Mouse (Mus musculus): ENCODE data around the gene Tex52. TPM values are rescaled to one million over a fixed set of nuclear protein-coding genes. Genes with fewer than 3 reads are reported as not detected.

Gene Tex52
- polyA plus RNA-seq, 1 experiment from 2014 or later = 0.26 TPM

DNA sequence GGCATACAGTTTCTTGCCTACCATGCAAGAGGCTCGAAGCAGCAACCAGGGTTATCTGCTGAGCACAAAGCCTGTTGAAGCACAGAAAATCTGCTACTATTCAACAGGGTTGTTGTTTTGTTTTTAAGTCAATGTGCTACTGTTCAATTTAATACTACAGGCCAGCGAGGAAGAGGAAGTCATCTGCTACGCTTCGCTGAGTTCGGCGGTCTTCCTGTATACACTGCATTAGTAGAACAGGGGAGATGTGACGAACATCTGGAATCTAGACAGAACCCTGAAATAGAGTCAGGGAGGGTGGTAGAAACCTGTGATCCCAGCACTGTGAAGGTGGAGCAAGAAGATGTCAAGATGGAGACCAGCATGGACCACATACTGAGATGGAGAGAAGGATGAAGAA, 8.5 kb downstream of the Tex52 start:
- Histone ChIP-seq H3K4me3 (replicated peaks) (no peak overlapping the region), H3K36me3 (no peaks in the 10 kb centered on the region), H3K27me3 (no peaks in the 10 kb centered on the region), H3K27ac (no peak overlapping the region), H3K9ac (no peak overlapping the region), H3K4me1 (no peaks in the 10 kb centered on the region), H3K4me2 (no peak overlapping the region), H3K9me3 (replicated peaks) (no peaks in the 10 kb centered on the region)
- no peak for ATAC-seq (replicated peaks; ENCODE audit: low FRiP score)
- WGBS = 60% methylated on average over 7 of the region's 7 CpGs

DNA sequence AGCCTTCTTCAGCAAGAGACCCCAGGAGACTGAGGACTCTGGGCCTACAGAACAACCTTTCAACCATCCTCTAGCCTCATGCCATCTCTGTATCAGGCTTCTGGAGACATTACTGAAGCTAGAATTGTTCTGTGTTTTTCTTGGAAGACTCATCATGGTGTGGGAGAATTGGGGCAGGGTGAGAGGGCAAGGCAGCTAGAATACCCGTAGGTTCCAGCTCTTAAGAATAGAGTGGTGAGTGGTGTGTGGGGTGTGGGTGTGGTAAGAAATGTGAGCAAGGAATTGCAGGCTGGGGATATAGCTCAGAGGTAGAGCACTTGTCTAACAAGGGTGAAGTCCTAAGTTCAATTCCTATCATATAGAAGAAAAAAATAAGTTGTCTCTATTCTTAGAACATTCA, 9.8 kb downstream of the Tex52 start:
- H3K36me3 ChIP-seq = no peaks in the 10 kb centered on the region
- 57% methylated on average over 1 of the region's 1 CpGs for WGBS
- H3K4me1 ChIP-seq = no peaks in the 10 kb centered on the region
- no peak overlapping the region for H3K4me2 ChIP-seq
- no peak for ATAC-seq (replicated peaks; ENCODE audit: low FRiP score)
- H3K27me3 ChIP-seq = no peaks in the 10 kb centered on the region
- no peak overlapping the region for H3K27ac ChIP-seq
- no peaks in the 10 kb centered on the region for H3K9me3 ChIP-seq (replicated peaks)
- H3K4me3 ChIP-seq (replicated peaks) = no peak overlapping the region
- H3K9ac ChIP-seq = no peak overlapping the region

DNA sequence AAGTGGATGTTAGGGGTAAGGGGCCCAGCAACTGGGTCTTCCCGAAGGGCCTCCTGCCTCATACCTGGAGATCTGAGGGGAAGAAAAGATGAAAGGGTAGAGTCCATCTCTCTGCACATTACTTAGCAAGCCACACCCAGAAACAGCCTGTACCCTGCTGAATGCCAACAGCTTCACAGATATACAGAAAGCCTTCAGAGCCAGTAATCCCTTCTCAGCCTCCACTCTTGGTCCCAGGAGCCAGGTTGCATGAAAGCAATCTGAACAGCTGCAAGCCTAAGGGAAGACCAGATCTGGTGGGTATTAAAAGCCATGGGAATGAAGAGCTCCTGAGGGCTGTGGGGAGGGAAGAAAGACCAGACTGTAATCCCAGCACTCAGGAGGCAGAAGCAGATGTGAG, 13.9 kb downstream of the Tex52 start:
- ATAC-seq (replicated peaks; ENCODE audit: low FRiP score) = no peak
- no peak overlapping the region for H3K27ac ChIP-seq
- no peaks in the 10 kb centered on the region for H3K27me3 ChIP-seq
- no peak overlapping the region for H3K4me2 ChIP-seq
- H3K4me1 ChIP-seq = no peaks in the 10 kb centered on the region
- no peak overlapping the region for H3K4me3 ChIP-seq (replicated peaks)
- H3K9ac ChIP-seq = no peak overlapping the region
- no peaks in the 10 kb centered on the region for H3K36me3 ChIP-seq
- 86% methylated on average over 1 of the region's 1 CpGs for WGBS
- H3K9me3 ChIP-seq (replicated peaks) = no peaks in the 10 kb centered on the region

DNA sequence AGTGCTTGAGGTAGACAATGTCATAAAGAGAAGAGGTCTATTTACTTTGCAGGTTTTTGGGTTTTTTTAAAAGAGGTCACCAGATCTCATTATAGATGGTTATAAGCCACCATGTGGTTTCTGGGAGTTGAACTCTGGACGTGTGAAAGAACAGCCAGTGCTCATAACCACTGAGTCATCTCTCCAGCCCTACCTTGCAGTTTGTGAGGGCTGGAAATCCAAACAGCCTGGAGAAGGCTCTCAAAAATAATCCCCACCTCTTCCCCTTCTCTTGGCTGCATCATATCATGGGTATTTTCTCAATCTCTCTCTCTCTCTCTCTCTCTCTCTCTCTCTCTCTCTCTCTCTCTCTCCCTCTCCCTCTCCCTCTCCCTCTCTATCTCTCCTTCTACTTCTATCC, 15.4 kb downstream of the Tex52 start:
- Histone ChIP-seq H3K4me1 (no peaks in the 10 kb centered on the region), H3K36me3 (no peaks in the 10 kb centered on the region), H3K9ac (no peak overlapping the region), H3K4me2 (no peak overlapping the region), H3K27me3 (no peaks in the 10 kb centered on the region), H3K9me3 (replicated peaks) (no peaks in the 10 kb centered on the region), H3K4me3 (replicated peaks) (no peak overlapping the region), H3K27ac (no peak overlapping the region)
- no peak for ATAC-seq (replicated peaks; ENCODE audit: low FRiP score)
- 69% methylated on average over 1 of the region's 1 CpGs for WGBS

DNA sequence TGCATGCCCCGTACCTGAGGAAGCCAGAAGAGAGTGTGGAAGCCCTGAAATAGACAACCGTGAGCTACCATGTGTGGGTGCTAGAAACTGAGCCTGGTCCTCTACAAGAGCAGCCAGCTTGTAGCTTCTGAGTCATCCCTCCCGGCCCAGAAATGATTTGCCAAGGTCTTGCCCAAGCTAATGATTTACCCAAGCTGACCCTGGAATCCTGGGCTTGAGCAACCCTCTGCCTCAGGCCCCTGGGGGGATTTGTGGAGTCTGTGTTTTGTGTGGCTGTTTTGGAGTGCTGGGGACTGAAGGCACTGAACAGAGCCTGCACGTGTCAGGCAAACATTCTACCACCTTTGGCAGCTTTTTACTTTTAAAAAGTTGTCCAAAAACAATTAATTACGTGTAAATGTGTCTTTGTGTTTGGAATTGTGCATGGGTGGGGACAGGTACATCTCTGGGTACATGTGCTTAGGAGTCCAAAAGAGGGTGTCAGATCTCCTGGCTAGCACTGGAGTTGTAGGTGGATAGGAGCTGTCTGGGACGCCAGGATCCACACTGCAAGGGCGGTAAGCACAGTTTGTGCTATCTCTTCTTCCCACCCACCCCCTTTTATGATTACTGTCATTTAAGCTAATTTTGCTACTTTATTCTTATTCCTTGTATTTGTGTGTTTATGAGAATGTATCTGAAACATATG, 22.5 kb downstream of the Tex52 start:
- 72% methylated on average over 7 of the region's 7 CpGs for WGBS
- H3K27ac ChIP-seq = peak overlapping the region; percentile 74
- peak; percentile 41; the same call in 1 of the 2 replicates for ATAC-seq (replicated peaks; ENCODE audit: low FRiP score)
- H3K4me3 ChIP-seq (replicated peaks) = no peak overlapping the region
- H3K36me3 ChIP-seq = no peaks in the 10 kb centered on the region
- H3K9ac ChIP-seq = no peak overlapping the region
- H3K27me3 ChIP-seq = no peaks in the 10 kb centered on the region
- H3K9me3 ChIP-seq (replicated peaks) = no peaks in the 10 kb centered on the region
- peaks cover 39% of the 10 kb centered on the region for H3K4me1 ChIP-seq
- no peak overlapping the region for H3K4me2 ChIP-seq

DNA sequence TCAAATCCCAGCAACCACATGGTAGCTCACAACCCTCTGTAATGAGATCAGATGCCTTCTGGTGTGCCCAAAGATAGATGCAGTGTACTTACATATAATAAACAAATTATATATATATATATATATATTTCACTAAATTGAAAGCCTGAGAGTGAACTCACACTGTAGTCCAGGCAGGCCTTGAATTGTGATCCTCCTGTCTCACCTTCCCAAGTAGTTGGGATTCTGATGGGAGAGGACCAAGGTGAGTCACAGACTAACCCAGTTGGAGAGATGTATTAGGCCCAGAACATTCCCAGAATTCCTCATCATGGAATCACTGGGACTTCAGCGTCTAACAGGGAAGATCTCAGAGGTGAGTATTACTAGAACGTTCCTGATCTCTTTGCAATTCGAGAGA, 23.7 kb downstream of the Tex52 start, which contains the start of gene Nrip2:
Gene Nrip2, plus strand, starts transcription at position 301 of the 400 bp plus-strand sequence.
- 54% methylated on average over 3 of the region's 3 CpGs for WGBS
- peak within 1 kb of the TSS; percentile 86 for H3K27ac ChIP-seq
- H3K4me3 ChIP-seq (replicated peaks) = peak within 1 kb of the TSS; percentile 41

DNA sequence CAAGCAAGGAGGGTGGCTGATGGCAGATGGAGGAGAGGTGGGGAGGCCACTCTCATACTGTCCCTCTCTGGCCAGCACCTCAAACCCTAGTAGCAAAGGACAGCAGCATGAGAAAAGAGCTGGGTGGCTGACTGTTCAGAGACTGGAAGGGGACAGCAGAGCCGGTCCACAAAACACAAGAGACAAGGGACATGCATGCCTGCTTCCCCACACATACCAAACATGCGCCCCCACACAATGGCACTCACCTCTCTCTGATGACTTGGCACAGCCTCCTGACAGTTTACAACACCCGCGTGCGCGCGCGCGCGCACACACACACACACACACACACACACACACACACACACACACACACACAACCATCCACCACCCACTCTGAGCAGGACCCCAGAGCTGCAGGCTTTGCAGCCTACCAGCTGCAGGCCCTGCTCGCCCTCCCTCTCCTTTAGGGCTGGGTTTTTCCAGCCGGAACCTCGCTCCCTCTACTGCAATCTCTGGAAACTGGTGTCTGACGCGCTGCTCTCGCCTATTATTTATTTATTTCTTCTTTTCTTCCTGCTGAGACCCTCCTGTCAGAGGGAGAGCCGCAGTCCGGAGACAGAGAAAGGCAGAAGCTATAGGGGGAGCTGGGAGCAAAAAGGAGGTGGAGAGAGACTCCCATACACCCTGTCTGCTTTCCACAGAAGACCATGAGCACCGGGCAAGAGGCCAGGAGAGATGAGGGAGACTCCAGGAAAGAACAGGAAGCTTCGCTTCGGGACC, 24.3 kb downstream of the Tex52 start:
- H3K36me3 ChIP-seq = no peaks in the 10 kb centered on the region; the same call in 1 of the 2 replicates
- H3K4me2 ChIP-seq = peak overlapping the region; percentile 63
- 26% methylated on average over 21 of the region's 21 CpGs for WGBS
- peak overlapping the region; percentile 40 for H3K9ac ChIP-seq
- peaks cover 39% of the 10 kb centered on the region for H3K4me1 ChIP-seq
- ATAC-seq (replicated peaks; ENCODE audit: low FRiP score) = peak; percentile 86
- H3K4me3 ChIP-seq (replicated peaks) = peak overlapping the region; percentile 41
- no peaks in the 10 kb centered on the region for H3K27me3 ChIP-seq
- H3K27ac ChIP-seq = peak overlapping the region; percentile 86
- H3K9me3 ChIP-seq (replicated peaks) = no peaks in the 10 kb centered on the region

More for the DNA sequence above, 23.7 kb downstream of the Tex52 start, which contains the start of gene Nrip2:
- Histone ChIP-seq H3K4me2 (peak within 1 kb of the TSS; percentile 63), H3K9ac (peak within 1 kb of the TSS; percentile 40), H3K4me1 (peaks cover 39% of the 10 kb centered on the region), H3K27me3 (no peaks in the 10 kb centered on the region), H3K36me3 (no peaks in the 10 kb centered on the region), H3K9me3 (replicated peaks) (no peaks in the 10 kb centered on the region)
- ATAC-seq (replicated peaks; ENCODE audit: low FRiP score) = no peak

DNA sequence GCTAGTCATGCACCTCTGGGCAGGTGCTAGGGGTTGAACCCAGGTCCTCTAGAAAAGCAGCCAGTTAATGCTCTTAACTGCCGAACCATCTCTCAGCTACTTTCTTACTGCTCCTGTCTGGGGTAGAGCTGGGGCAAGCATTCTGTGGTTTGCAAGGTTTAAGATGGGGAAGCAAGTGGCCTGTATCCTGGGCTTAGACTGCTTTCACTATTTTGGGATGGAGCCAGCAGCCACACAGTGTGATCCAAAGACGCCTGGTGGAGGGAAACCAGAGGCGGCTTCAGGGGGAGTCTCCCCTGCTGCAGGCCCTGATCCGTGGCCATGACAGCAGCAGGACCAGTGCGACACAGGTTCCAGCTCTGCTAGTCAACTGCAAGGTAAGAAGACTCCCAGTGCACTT, 29.5 kb downstream of the Tex52 start:
- WGBS = 60% methylated on average over 5 of the region's 5 CpGs

DNA sequence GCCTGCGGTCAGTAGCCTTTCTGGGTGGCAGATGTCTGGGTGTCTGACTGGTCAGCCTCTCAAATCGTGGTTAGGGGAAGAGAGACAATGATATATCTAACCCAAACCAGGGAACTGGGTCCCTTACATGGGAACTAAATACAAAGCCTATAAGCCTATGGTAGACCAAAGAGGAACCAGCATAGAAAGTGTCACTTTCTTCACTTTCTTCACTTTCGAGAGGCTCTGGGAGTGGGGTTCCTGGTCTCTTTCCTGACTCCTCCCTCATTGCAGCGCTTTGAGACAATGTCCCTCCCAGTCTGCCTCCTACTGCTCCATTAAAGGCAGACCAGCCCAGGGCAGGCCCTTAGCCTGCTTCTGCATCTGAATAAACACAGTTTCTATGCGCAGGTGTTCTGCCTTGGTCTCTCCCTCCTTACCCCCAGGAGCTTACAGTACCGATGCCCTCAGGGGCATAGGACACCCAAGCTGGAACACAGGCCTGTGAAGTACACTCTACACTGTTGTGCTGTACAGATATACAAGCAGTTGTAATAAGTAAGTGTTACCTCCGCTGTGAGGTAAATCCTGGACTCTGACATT, 33.4 kb downstream of the Tex52 start:
- no peak overlapping the region for H3K27ac ChIP-seq
- H3K4me3 ChIP-seq (replicated peaks) = no peak overlapping the region
- H3K9me3 ChIP-seq (replicated peaks) = no peaks in the 10 kb centered on the region
- H3K4me1 ChIP-seq = no peaks in the 10 kb centered on the region
- H3K9ac ChIP-seq = no peak overlapping the region
- peaks cover 77% of the 10 kb centered on the region for H3K36me3 ChIP-seq
- ATAC-seq (replicated peaks; ENCODE audit: low FRiP score) = no peak
- H3K27me3 ChIP-seq = no peaks in the 10 kb centered on the region
- no peak overlapping the region for H3K4me2 ChIP-seq
- 86% methylated on average over 7 of the region's 7 CpGs for WGBS

More for the DNA sequence above, 29.5 kb downstream of the Tex52 start:
- no peak overlapping the region for H3K4me3 ChIP-seq (replicated peaks)
- H3K36me3 ChIP-seq = peaks cover 40% of the 10 kb centered on the region
- H3K4me2 ChIP-seq = no peak overlapping the region
- no peaks in the 10 kb centered on the region for H3K9me3 ChIP-seq (replicated peaks)
- ATAC-seq (replicated peaks; ENCODE audit: low FRiP score) = no peak
- peaks cover 23% of the 10 kb centered on the region for H3K4me1 ChIP-seq
- no peak overlapping the region for H3K9ac ChIP-seq
- no peak overlapping the region for H3K27ac ChIP-seq
- H3K27me3 ChIP-seq = no peaks in the 10 kb centered on the region

DNA sequence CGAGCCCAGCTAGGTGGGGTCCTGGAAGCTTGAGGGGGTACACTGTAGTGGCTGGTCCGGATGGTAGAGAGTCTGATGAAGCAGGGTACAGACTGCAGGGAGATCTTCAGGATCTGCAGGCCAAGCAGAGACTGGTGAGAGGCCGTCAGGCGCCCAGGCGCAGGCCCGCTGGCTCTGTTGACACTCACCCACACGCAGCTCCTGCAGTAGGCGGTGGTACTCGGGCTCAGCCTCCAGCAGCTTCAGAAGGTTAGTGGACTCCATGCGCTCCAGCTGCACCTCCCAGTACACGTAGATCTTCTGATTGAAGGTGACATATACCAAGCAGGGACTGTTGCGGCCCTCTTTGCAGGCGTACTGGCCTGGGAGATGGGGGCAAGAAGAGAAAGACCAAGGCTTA, 35.0 kb downstream of the Tex52 start:
- no peak overlapping the region for H3K4me2 ChIP-seq
- ATAC-seq (replicated peaks; ENCODE audit: low FRiP score) = no peak; the same call in 1 of the 2 replicates
- H3K4me3 ChIP-seq (replicated peaks) = no peak overlapping the region
- no peaks in the 10 kb centered on the region for H3K9me3 ChIP-seq (replicated peaks)
- WGBS = 93% methylated on average over 13 of the region's 13 CpGs
- no peaks in the 10 kb centered on the region for H3K27me3 ChIP-seq
- no peaks in the 10 kb centered on the region for H3K4me1 ChIP-seq
- no peak overlapping the region for H3K9ac ChIP-seq
- no peak overlapping the region for H3K27ac ChIP-seq
- peaks cover 77% of the 10 kb centered on the region for H3K36me3 ChIP-seq

DNA sequence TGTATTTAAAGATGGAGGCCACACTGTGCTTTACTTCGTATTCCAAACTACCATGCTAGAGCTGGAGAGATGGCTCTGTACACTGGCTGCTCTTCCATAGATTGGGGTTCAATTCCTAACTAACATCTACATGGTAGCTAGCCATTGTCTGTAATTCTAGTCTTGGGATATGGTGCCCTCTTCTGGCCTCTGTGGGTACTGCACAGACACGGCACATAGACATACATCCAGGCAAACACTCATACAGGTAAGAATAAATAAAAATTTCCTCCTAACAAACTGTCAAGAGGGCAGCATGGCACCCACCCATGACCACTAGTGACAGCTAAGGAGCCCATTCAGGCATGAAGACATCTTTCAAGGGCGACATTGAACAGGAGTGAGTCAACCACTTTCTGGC, 35.9 kb downstream of the Tex52 start:
- H3K4me1 ChIP-seq = no peaks in the 10 kb centered on the region
- H3K9me3 ChIP-seq (replicated peaks) = no peaks in the 10 kb centered on the region
- ATAC-seq (replicated peaks; ENCODE audit: low FRiP score) = 0 out of 2 replicates have a peak, but pooled peaks have one; percentile 5
- H3K4me2 ChIP-seq = no peak overlapping the region
- H3K27me3 ChIP-seq = no peaks in the 10 kb centered on the region
- H3K36me3 ChIP-seq = peaks cover 78% of the 10 kb centered on the region
- H3K4me3 ChIP-seq (replicated peaks) = no peak overlapping the region
- no peak overlapping the region for H3K27ac ChIP-seq
- 19% methylated on average over 3 of the region's 3 CpGs for WGBS
- no peak overlapping the region for H3K9ac ChIP-seq

DNA sequence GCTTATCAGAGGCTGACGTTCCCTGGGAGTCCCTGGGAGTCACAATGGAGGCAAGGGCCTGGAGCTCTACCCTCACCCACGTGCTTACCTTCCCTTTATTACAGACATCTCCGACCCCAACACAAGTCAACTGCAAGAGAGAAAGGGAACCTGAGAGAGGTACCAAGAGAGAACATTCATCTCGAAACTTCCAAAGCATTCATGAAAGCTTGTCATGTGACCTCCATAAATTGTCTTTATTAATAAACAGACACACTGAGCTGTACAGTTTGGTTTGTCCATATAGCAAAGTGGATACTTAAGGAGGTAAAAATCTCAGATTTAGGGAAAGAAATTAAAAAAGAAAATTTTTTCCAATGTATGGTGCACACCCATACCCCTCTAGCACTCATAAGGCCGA, 40.9 kb downstream of the Tex52 start:
- ATAC-seq (replicated peaks; ENCODE audit: low FRiP score) = no peak
- WGBS = 83% methylated on average over 5 of the region's 5 CpGs

More for the DNA sequence above, 40.9 kb downstream of the Tex52 start:
- Histone ChIP-seq H3K36me3 (peaks cover 36% of the 10 kb centered on the region), H3K9ac (no peak overlapping the region), H3K4me2 (no peak overlapping the region), H3K27ac (no peak overlapping the region), H3K27me3 (no peaks in the 10 kb centered on the region), H3K9me3 (replicated peaks) (no peaks in the 10 kb centered on the region), H3K4me1 (peaks cover 3% of the 10 kb centered on the region; the same call in 1 of the 2 replicates), H3K4me3 (replicated peaks) (no peak overlapping the region)

Measured in kidney, embryonic 15.5 days (tissue).